Mouse (Mus musculus) forebrain, embryonic 13.5 days (tissue): ENCODE measurements around the gene Gm10647. TPM values are rescaled to one million over a fixed set of nuclear protein-coding genes. Genes with fewer than 3 reads are reported as not detected.
A peak's percentile ranks its signal among the peaks of the same experiment; 100 is the strongest.
"Not testable (repeated sequence)": the region's sequence is repeated elsewhere in the genome, so short reads cannot be mapped to it uniquely, and the experiment has no call there.

Source experiments
- ATAC-seq: fragments of 200-750 bp; cut with Nextera tagmentation; 2 replicates; pipeline ENCODE4 v1.8.0; 2017
- H3K27ac ChIP-seq: fragments of 300-500 bp; sonication (generic); 2 replicates; pipeline ENCODE4 v1.5.1; 2015; ENCODE audit warnings: inconsistent platforms, mild to moderate bottlenecking, moderate library complexity
- H3K27me3 ChIP-seq: fragments of 300-500 bp; sonication (generic); 2 replicates; pipeline ENCODE4 v1.6.1; 2015; ENCODE audit warnings: mild to moderate bottlenecking, inconsistent platforms
- H3K36me3 ChIP-seq: fragments of 300-500 bp; sonication (generic); 2 replicates; pipeline ENCODE4 v1.6.1; 2015; ENCODE audit warnings: mild to moderate bottlenecking, inconsistent platforms; ENCODE audit not compliant: poor library complexity, severe bottlenecking
- H3K4me1 ChIP-seq: fragments of 300-500 bp; sonication (generic); 2 replicates; pipeline ENCODE4 v1.6.1; 2015; ENCODE audit warnings: inconsistent platforms
- H3K4me2 ChIP-seq: fragments of 300-500 bp; sonication (generic); 2 replicates; pipeline ENCODE4 v1.6.1; 2015; ENCODE audit warnings: inconsistent platforms, mild to moderate bottlenecking, moderate library complexity
- H3K4me3 ChIP-seq: fragments of 300-500 bp; sonication (generic); 2 replicates; pipeline ENCODE4 v1.5.1; 2015; ENCODE audit warnings: mild to moderate bottlenecking, inconsistent platforms
- H3K9ac ChIP-seq: fragments of 300-500 bp; sonication (generic); 2 replicates; pipeline ENCODE4 v1.6.1; 2015; ENCODE audit warnings: mild to moderate bottlenecking, inconsistent platforms
- H3K9me3 ChIP-seq: fragments of 300-500 bp; sonication (generic); replicated peaks from 2 replicates; pipeline ENCODE4 v1.6.1; 2016; ENCODE audit warnings: inconsistent platforms
- WGBS: fragments of 180-500 bp; shearing (Covaris S2); methylation state at CpG from one replicate; pipeline ENCODE4 v1.1.7; 2015; 5-methylcytosine and 5-hydroxymethylcytosine counted together
- polyA plus RNA-seq: library from polyadenylated mRNA; unstranded; fragments of >200 nt; fragmentation: Nextera tagmentation; extraction: Ambion mirVana; gene quantifications from 2 replicates; pipeline ENCODE4 v1.2.1, GENCODE M21; 2015

Gm10647 gene
- polyA plus RNA-seq: 0.22 and 0.31 TPM in 2 replicates

- H3K36me3 ChIP-seq: no peaks in the 10 kb centered on the region
- 0 out of 2 replicates have a peak within 1 kb of the TSS, but pooled peaks have one; percentile 85 for H3K27ac ChIP-seq
- H3K4me1 ChIP-seq: peaks cover 17% of the 10 kb centered on the region
- no peaks in the 10 kb centered on the region for H3K9me3 ChIP-seq
- 0 out of 2 replicates have a peak, but pooled peaks cover 3% of the 10 kb centered on the region for H3K27me3 ChIP-seq
- H3K4me2 ChIP-seq: peak within 1 kb of the TSS; percentile 72
- peak within 1 kb of the TSS; percentile 83 for H3K9ac ChIP-seq
- 72% methylated on average over 5 of the region's 5 CpGs for WGBS
- ATAC-seq: no peak
- H3K4me3 ChIP-seq: peak within 1 kb of the TSS; percentile 73
Measured at GRCm38 (mm10) chr9:66796739-66797138, at the start of gene Gm10647. Gene Gm10647, plus strand, starts transcription at chr9:66797039.

- ATAC-seq: no peak
- H3K4me1 ChIP-seq: no peaks in the 10 kb centered on the region
- no peaks in the 10 kb centered on the region for H3K36me3 ChIP-seq
- H3K27ac ChIP-seq: no peak overlapping the region
- WGBS: 76% methylated on average over 15 of the region's 15 CpGs
- no peak overlapping the region for H3K4me3 ChIP-seq
- no peaks in the 10 kb centered on the region for H3K27me3 ChIP-seq
- no peak overlapping the region for H3K9ac ChIP-seq
- no peaks in the 10 kb centered on the region for H3K9me3 ChIP-seq
- no peak overlapping the region for H3K4me2 ChIP-seq
Measured at GRCm38 (mm10) chr9:66748390-66748789, 48.4 kb upstream of the Gm10647 start.

DNA sequence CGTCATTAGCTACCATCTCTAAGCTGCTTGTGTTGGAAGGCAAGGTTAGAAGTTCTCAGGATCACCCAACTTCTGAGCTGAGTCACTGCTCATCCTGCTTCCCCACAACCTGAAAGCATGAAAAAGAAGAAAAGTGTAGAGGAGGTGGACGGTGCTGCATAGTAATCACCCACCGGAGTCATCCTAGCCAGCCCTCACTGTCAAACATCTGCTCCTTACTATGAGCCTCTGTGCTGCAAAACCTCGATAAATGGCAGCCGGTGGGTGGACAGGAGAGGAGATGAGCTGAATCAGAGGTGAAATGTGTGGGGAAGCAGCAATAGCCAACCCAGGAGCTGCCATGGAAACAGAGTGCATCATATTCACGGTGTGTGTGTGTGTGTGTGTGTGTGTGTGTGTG, 44.0 kb upstream of the Gm10647 start:
- Histone ChIP-seq H3K27me3 (no peaks in the 10 kb centered on the region), H3K4me3 (no peak overlapping the region), H3K4me2 (no peak overlapping the region), H3K36me3 (no peaks in the 10 kb centered on the region), H3K4me1 (no peaks in the 10 kb centered on the region), H3K9me3 (no peaks in the 10 kb centered on the region), H3K27ac (no peak overlapping the region), H3K9ac (no peak overlapping the region)
- 89% methylated on average over 6 of the region's 6 CpGs for WGBS
- ATAC-seq: no peak

- H3K27me3 ChIP-seq: no peaks in the 10 kb centered on the region
- no peak overlapping the region for H3K9ac ChIP-seq
- H3K36me3 ChIP-seq: no peaks in the 10 kb centered on the region
- ATAC-seq: no peak
- H3K9me3 ChIP-seq: no peaks in the 10 kb centered on the region
- H3K4me3 ChIP-seq: no peak overlapping the region
- no peaks in the 10 kb centered on the region for H3K4me1 ChIP-seq
- WGBS: 67% methylated on average over 1 of the region's 1 CpGs
- H3K27ac ChIP-seq: no peak overlapping the region
- no peak overlapping the region for H3K4me2 ChIP-seq
Measured at GRCm38 (mm10) chr9:66760991-66761390, 35.8 kb upstream of the Gm10647 start.

- no peaks in the 10 kb centered on the region for H3K9me3 ChIP-seq
- no peak overlapping the region for H3K4me3 ChIP-seq
- H3K9ac ChIP-seq: no peak overlapping the region
- WGBS: 77% methylated on average over 1 of the region's 1 CpGs
- ATAC-seq: no peak
- H3K27ac ChIP-seq: no peak overlapping the region
- no peaks in the 10 kb centered on the region for H3K27me3 ChIP-seq
- no peaks in the 10 kb centered on the region for H3K4me1 ChIP-seq
- no peak overlapping the region for H3K4me2 ChIP-seq
- no peaks in the 10 kb centered on the region for H3K36me3 ChIP-seq
Measured at GRCm38 (mm10) chr9:66768721-66769120, 28.1 kb upstream of the Gm10647 start.

DNA sequence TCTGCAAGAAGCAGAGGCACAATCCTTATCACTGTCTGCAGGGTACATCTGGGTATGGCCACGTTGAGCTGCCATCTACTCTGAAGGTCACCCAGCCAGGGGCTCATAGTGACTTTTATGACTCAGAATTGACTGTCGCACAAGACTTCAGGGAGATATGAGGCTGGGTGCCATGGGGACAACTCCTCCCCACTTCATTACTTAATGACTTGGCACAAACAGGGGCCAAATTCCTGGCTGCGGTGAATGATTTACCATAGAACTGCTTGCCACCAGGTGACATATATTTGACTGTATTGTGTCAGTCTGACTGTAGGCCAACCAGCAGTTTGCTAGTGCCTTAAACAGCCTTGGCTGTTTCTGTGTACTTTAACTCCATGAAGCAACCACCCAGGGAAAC, 27.6 kb upstream of the Gm10647 start:
- H3K36me3 ChIP-seq: no peaks in the 10 kb centered on the region
- H3K4me1 ChIP-seq: no peaks in the 10 kb centered on the region
- ATAC-seq: no peak
- H3K9me3 ChIP-seq: no peaks in the 10 kb centered on the region
- H3K4me3 ChIP-seq: no peak overlapping the region
- 87% methylated on average over 3 of the region's 3 CpGs for WGBS
- H3K27ac ChIP-seq: no peak overlapping the region
- no peak overlapping the region for H3K4me2 ChIP-seq
- no peaks in the 10 kb centered on the region for H3K27me3 ChIP-seq
- no peak overlapping the region for H3K9ac ChIP-seq

- Histone ChIP-seq H3K4me1 (no peaks in the 10 kb centered on the region), H3K4me2 (no peak overlapping the region), H3K36me3 (no peaks in the 10 kb centered on the region), H3K9me3 (no peaks in the 10 kb centered on the region), H3K9ac (no peak overlapping the region), H3K4me3 (no peak overlapping the region), H3K27me3 (no peaks in the 10 kb centered on the region), H3K27ac (no peak overlapping the region)
- ATAC-seq: no peak
Measured at GRCm38 (mm10) chr9:66770701-66771100, 26.1 kb upstream of the Gm10647 start.

DNA sequence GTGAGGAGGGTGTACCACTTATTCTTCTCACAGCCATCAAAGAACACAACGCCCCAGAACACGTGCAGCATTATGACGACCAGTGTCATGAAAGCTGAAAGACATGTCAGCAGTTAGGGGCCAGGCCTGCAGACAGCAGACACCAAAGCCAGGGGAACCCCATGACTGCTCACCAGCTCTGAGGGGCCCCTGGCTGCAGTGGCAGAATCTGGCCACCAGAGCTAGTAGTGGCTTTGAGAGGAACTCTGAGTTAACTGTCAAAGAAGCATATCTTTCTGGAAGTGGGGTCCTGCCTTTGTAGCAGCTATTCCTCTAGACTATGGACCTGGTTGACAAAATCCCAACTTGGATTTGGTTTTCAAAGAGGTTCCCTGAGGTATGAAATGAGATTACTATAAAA, 12.3 kb upstream of the Gm10647 start:
- not testable (repeated sequence) for H3K27ac ChIP-seq, H3K4me3 ChIP-seq, H3K4me2 ChIP-seq, H3K9me3 ChIP-seq, ATAC-seq, H3K27me3 ChIP-seq, H3K9ac ChIP-seq, H3K4me1 ChIP-seq
- H3K36me3 ChIP-seq: peaks cover 16% of the 10 kb centered on the region
- WGBS: no CpG with 5 or more reads among the region's 3 CpGs

- H3K27ac ChIP-seq: no peak overlapping the region
- 0 out of 2 replicates have a peak, but pooled peaks have one; percentile 24 for ATAC-seq
Measured at GRCm38 (mm10) chr9:66787821-66788220, 9.0 kb upstream of the Gm10647 start.

GRCm38 (mm10) chr9:66794629-66795463, 2.0 kb upstream of the Gm10647 start:
- 1% methylated on average over 43 of the region's 43 CpGs for WGBS
- Histone ChIP-seq H3K27ac (peak overlapping the region; percentile 85), H3K36me3 (peaks cover 7% of the 10 kb centered on the region; the same call in 1 of the 2 replicates), H3K9ac (peak overlapping the region; percentile 83), H3K4me2 (peak overlapping the region; percentile 72), H3K9me3 (no peaks in the 10 kb centered on the region), H3K4me3 (peak overlapping the region; percentile 73), H3K27me3 (no peaks in the 10 kb centered on the region), H3K4me1 (peaks cover 17% of the 10 kb centered on the region)
- peak; percentile 72 for ATAC-seq

More at GRCm38 (mm10) chr9:66787821-66788220, 9.0 kb upstream of the Gm10647 start:
- H3K9me3 ChIP-seq: no peaks in the 10 kb centered on the region
- H3K4me1 ChIP-seq: no peaks in the 10 kb centered on the region
- no peak overlapping the region for H3K9ac ChIP-seq
- H3K4me2 ChIP-seq: no peak overlapping the region
- H3K27me3 ChIP-seq: no peaks in the 10 kb centered on the region
- no peak overlapping the region for H3K4me3 ChIP-seq
- H3K36me3 ChIP-seq: peaks cover 21% of the 10 kb centered on the region
- WGBS: 7% methylated on average over 2 of the region's 2 CpGs

DNA sequence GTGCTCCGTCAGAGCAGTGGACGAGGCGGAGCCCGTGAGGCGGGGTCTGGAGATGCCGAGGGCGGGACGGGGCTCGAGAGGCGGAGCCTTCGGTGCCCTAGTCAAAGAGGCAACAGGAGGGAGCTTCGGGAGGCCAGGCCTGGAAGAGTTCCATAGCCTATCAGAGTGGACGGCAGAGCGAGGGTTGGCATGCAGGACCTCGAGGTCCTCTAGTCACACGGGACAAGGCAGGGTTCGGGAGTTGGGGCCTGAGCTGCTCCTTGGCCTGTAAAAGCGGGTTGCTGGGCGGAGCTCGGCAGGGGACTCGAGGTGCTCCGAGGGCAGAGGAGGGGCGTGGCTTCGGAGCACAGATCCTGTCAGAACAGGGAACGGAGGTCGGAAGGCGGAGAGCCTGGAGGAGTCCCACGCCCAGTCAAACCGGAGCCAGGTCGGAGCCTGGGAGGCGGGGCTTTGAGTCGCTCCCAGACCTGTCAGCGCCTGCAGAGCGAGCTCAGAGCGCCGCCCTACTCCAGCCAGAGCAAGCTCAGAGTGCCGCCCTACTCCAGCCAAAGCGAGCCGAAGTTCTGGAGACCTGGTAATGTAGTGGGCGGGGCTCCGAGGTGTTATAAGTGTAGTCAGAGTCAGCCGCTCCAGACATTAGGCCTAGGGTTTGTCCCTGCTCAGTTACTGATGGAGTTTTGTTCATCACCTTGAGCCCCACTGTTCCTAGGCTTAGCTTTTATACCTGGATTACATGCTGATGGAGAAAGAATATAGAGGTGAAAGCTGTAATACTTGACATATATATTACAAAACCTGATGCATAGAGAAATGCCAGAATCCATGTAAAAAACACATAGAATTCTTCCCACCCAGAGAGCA, 1.1 kb upstream of the Gm10647 start, which contains the start of gene Aph1b:
Gene Aph1b (minus strand): TSS at position 27 of the 861 bp plus-strand sequence.
- Histone ChIP-seq H3K36me3 (no peaks in the 10 kb centered on the region), H3K9ac (peak within 1 kb of the TSS; percentile 83), H3K27me3 (no peaks in the 10 kb centered on the region), H3K27ac (peak within 1 kb of the TSS; percentile 85), H3K4me1 (peaks cover 17% of the 10 kb centered on the region), H3K9me3 (no peaks in the 10 kb centered on the region), H3K4me2 (peak within 1 kb of the TSS; percentile 72), H3K4me3 (peak within 1 kb of the TSS; percentile 73)
- under 1% methylated on average over 42 of the region's 42 CpGs for WGBS
- ATAC-seq: peak; percentile 99

GRCm38 (mm10) chr9:66801947-66802346, 5.1 kb downstream of the Gm10647 start:
- H3K27ac ChIP-seq: no peak overlapping the region
- H3K27me3 ChIP-seq: peaks cover 29% of the 10 kb centered on the region
- no peaks in the 10 kb centered on the region for H3K4me1 ChIP-seq
- H3K9ac ChIP-seq: no peak overlapping the region
- no peaks in the 10 kb centered on the region for H3K9me3 ChIP-seq
- no peaks in the 10 kb centered on the region for H3K36me3 ChIP-seq
- no peak for ATAC-seq
- no peak overlapping the region for H3K4me2 ChIP-seq
- 53% methylated on average over 12 of the region's 12 CpGs for WGBS
- H3K4me3 ChIP-seq: no peak overlapping the region
